19 mouse cellular contexts compared by ENCODE assay signal in the genomic region with DNA sequence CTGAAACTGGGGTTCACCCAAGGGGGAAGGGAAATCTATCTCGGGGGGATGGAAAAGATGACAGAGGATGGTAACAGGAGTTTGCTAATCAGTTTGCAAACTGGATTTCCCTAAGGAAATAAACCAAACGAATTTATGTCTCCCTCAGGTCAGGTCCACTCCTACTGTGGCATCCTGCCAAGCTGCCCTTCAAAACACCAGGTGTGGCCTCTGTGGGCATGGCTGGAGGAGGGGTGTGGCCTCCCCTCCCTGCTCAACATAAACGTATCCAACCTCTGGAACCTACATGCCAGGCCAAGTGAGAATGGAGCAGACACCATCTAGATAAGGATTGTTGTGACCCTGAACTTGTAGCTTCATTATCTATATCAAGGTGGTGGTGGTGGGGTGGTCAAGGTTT. TPM values are rescaled to one million over a fixed set of nuclear protein-coding genes. Genes with fewer than 3 reads are reported as not detected.
DNase-seq lines count a peak whose midpoint lies in the region; ATAC-seq lines count a peak whose summit lies in the region.
"Had no signal": no experiment of that assay in that cellular context is flagged by ENCODE, and none has a peak within 500 bp of the region (broad histone marks: within the 10 kb centered on the region; RNA-seq: fewer than 3 reads in every experiment).

No protein-coding gene starts in this region.

- no peak overlapping the region for H3K9ac ChIP-seq in heart, embryonic 13.5 days
- H3K9ac ChIP-seq in forebrain, embryonic 13.5 days, result no peak overlapping the region
- H3K9ac ChIP-seq: lung, embryonic 15.5 days; neural tube, embryonic 12.5 days had no signal

- H3K27ac ChIP-seq in heart, embryonic 13.5 days (replicated peaks), result 0 out of 2 replicates have a peak overlapping the region, but pooled peaks have one; percentile 25
- H3K27ac ChIP-seq in heart, embryonic 10.5 days, result no peak overlapping the region
- no peak overlapping the region for H3K27ac ChIP-seq in forebrain, embryonic 13.5 days
- H3K27ac ChIP-seq: forebrain, embryonic 10.5 days; hindbrain, embryonic 10.5 days; lung, embryonic 15.5 days; neural tube, embryonic 12.5 days had no signal

- H3K4me1 ChIP-seq in heart, embryonic 13.5 days, result peaks cover 61% of the 10 kb centered on the region
- H3K4me1 ChIP-seq in heart, embryonic 10.5 days, result peaks cover 31% of the 10 kb centered on the region
- no peaks in the 10 kb centered on the region for H3K4me1 ChIP-seq in forebrain, embryonic 13.5 days
- H3K4me1 ChIP-seq: neural tube, embryonic 12.5 days had no signal

- DNase-seq in heart, embryonic 10.5 days (ENCODE audit: low spot score), result no peak
- DNase-seq in urinary bladder, postnatal 25 days (ENCODE audit: low spot score), result peak; percentile 54
- no peak for DNase-seq in urinary bladder, adult 2 months (ENCODE audit: low spot score)
- peak; percentile 70 for DNase-seq in lung, postnatal 14 days
- DNase-seq in cerebellum, postnatal 25 days, result no peak
- DNase-seq in layer of hippocampus, postnatal 36 days, result no peak
- DNase-seq: cerebellum, adult 9-10 months; gastrocnemius, postnatal 25 days; left cerebral cortex, postnatal 4 days; right cerebral cortex, postnatal 14 days; thymus, postnatal 4 days had no signal

- H3K4me2 ChIP-seq in heart, embryonic 13.5 days, result no peak overlapping the region
- H3K4me2 ChIP-seq in forebrain, embryonic 13.5 days, result no peak overlapping the region
- H3K4me2 ChIP-seq: heart, embryonic 11.5 days; lung, embryonic 15.5 days; neural tube, embryonic 12.5 days had no signal

- peaks cover 7% of the 10 kb centered on the region; the same call in 1 of the 2 replicates for H3K9me3 ChIP-seq in heart, embryonic 13.5 days
- peaks cover 4% of the 10 kb centered on the region for H3K9me3 ChIP-seq in heart, embryonic 10.5 days
- no peaks in the 10 kb centered on the region; the same call in 1 of the 2 replicates for H3K9me3 ChIP-seq in forebrain, embryonic 13.5 days (replicated peaks)
- H3K9me3 ChIP-seq: lung, embryonic 15.5 days; neural tube, embryonic 12.5 days had no signal

- 48% methylated on average over 3 of the region's 3 CpGs for WGBS in heart, embryonic 13.5 days
- WGBS in heart, embryonic 10.5 days, result 52% methylated on average over 3 of the region's 3 CpGs
- WGBS in forebrain, embryonic 13.5 days, result 60% methylated on average over 3 of the region's 3 CpGs

- H3K36me3 ChIP-seq in heart, embryonic 13.5 days, result peaks cover 42% of the 10 kb centered on the region
- peaks cover 16% of the 10 kb centered on the region for H3K36me3 ChIP-seq in heart, embryonic 10.5 days
- H3K36me3 ChIP-seq in forebrain, embryonic 13.5 days (ENCODE audit: poor library complexity, severe bottlenecking), result no peaks in the 10 kb centered on the region
- H3K36me3 ChIP-seq: forebrain, embryonic 10.5 days; hindbrain, embryonic 10.5 days; lung, embryonic 15.5 days; neural tube, embryonic 12.5 days had no signal

- no peaks in the 10 kb centered on the region for H3K27me3 ChIP-seq in heart, embryonic 13.5 days (replicated peaks)
- no peaks in the 10 kb centered on the region for H3K27me3 ChIP-seq in heart, embryonic 10.5 days (ENCODE audit: insufficient read depth, poor library complexity, severe bottlenecking)
- peaks cover 9% of the 10 kb centered on the region; the same call in 1 of the 2 replicates for H3K27me3 ChIP-seq in forebrain, embryonic 13.5 days
- H3K27me3 ChIP-seq: lung, embryonic 15.5 days had no signal

- no peak for ATAC-seq in heart, embryonic 13.5 days (ENCODE audit: extremely low read depth, insufficient number of reproducible peaks, low FRiP score, low TSS enrichment)
- no peak for ATAC-seq in forebrain, embryonic 13.5 days

- H3K4me3 ChIP-seq in heart, embryonic 13.5 days, result no peak overlapping the region
- no peak overlapping the region for H3K4me3 ChIP-seq in heart, embryonic 10.5 days
- H3K4me3 ChIP-seq in forebrain, embryonic 13.5 days, result no peak overlapping the region
- H3K4me3 ChIP-seq: forebrain, embryonic 10.5 days; hindbrain, embryonic 10.5 days; lung, embryonic 15.5 days; neural tube, embryonic 12.5 days had no signal

RNA-seq across cellular contexts. Expression of gene Myzap, which starts 5.8 kb away (rescaled TPM):
- 72.1 and 74.6 TPM in 2 replicates for polyA plus RNA-seq in heart, embryonic 13.5 days (2015; fragmentation: Nextera tagmentation; extraction: Ambion mirVana)
- polyA plus RNA-seq in heart, embryonic 10.5 days (2016; fragmentation: Nextera tagmentation; extraction: Ambion mirVana), result 23.4 and 38.5 TPM in 2 replicates
- polyA plus RNA-seq in urinary bladder, adult 2 months (2012; rRNA removed), result 53.1 and 66.1 TPM in 2 replicates
- 2.4 and 2.5 TPM in 2 replicates for polyA plus RNA-seq in forebrain, embryonic 13.5 days (2015; fragmentation: Nextera tagmentation; extraction: Ambion mirVana)
- total RNA-seq in layer of hippocampus, postnatal 36 days (2021), result 1 to 10 TPM in 1 of 2 experiments, under 1 TPM in 1; 0.67 to 2.1 TPM
- total RNA-seq: MEL had no signal

Comparison
In these comparisons a context has a peak if more than half of its experiments do, and no peak if none do; other contexts are left out.
1. DNase-seq: peak in urinary bladder, postnatal 25 days (single experiment) and lung, postnatal 14 days (single experiment); none in heart, embryonic 10.5 days (single experiment), urinary bladder, adult 2 months (single experiment), cerebellum, postnatal 25 days (0 of 2) and layer of hippocampus, postnatal 36 days (0 of 2).